Mouse (Mus musculus) kidney, embryonic 15.5 days (tissue): ENCODE measurements at regions not wholly inside any gene's neighbourhood (a gene's known extent, or its start where the extent isn't known, plus 50 kb on each side); places are given as distances from the start of the nearest gene placed in this dataset.

ENCODE experiments used
- ATAC-seq: fragments of 200-750 bp; cut with Nextera tagmentation; replicated peaks from 2 replicates; pipeline ENCODE4 v1.8.0; 2017; ENCODE audit warnings: moderate TSS enrichment; ENCODE audit not compliant: low FRiP score
- H3K27ac ChIP-seq: fragments of 300-500 bp; sonication (generic); 2 replicates; pipeline ENCODE4 v1.5.1; 2015; ENCODE audit warnings: mild to moderate bottlenecking, inconsistent platforms
- H3K27me3 ChIP-seq: fragments of 300-500 bp; sonication (generic); 2 replicates; pipeline ENCODE4 v1.6.1; 2015; ENCODE audit warnings: inconsistent platforms
- H3K36me3 ChIP-seq: fragments of 300-500 bp; sonication (generic); 2 replicates; pipeline ENCODE4 v1.6.1; 2015; ENCODE audit warnings: inconsistent platforms
- H3K4me1 ChIP-seq: fragments of 300-500 bp; sonication (generic); 2 replicates; pipeline ENCODE4 v1.6.1; 2015; ENCODE audit warnings: inconsistent platforms
- H3K4me2 ChIP-seq: fragments of 300-500 bp; sonication (generic); 2 replicates; pipeline ENCODE4 v1.6.1; 2015; ENCODE audit warnings: moderate library complexity, mild to moderate bottlenecking, inconsistent platforms
- H3K4me3 ChIP-seq: fragments of 300-500 bp; sonication (generic); replicated peaks from 2 replicates; pipeline ENCODE4 v1.5.1; 2015; ENCODE audit warnings: mild to moderate bottlenecking, inconsistent platforms
- H3K9ac ChIP-seq: fragments of 300-500 bp; sonication (generic); 2 replicates; pipeline ENCODE4 v1.6.1; 2015; ENCODE audit warnings: mild to moderate bottlenecking, inconsistent platforms
- H3K9me3 ChIP-seq: fragments of 300-500 bp; sonication (generic); replicated peaks from 2 replicates; pipeline ENCODE4 v1.6.1; 2016; ENCODE audit warnings: inconsistent platforms
- WGBS: fragments of 180-500 bp; shearing (Covaris S2); methylation state at CpG from one replicate; pipeline ENCODE4 v1.1.7; 2015; ENCODE audit warnings: mixed read lengths; 5-methylcytosine and 5-hydroxymethylcytosine counted together

DNA sequence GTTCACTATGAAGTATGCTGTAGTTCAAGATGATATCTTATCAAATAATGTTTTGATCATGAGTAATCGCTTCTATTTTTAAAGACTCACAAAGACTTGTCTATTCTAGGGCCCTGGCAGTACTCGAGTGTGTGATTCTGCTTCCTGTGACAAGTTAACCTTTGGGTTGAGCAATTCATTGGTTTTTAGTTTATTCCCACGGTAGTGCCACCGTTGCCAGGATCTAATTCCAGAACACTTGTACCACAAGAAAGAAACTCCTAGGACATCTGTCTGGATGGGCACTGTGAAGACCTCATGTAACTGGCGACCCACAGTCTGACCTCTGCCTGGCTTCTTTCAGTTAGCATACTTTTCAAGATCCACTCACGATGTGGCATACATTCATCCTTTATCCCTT, 134.7 kb upstream of the Mkln1 start:
- H3K36me3 ChIP-seq = no peaks in the 10 kb centered on the region
- 83% methylated on average over 6 of the region's 6 CpGs for WGBS
- no peaks in the 10 kb centered on the region for H3K4me1 ChIP-seq
- ATAC-seq = no peak
- no peak overlapping the region for H3K4me2 ChIP-seq
- H3K27me3 ChIP-seq = no peaks in the 10 kb centered on the region
- H3K9me3 ChIP-seq = no peaks in the 10 kb centered on the region
- no peak overlapping the region for H3K27ac ChIP-seq
- no peak overlapping the region for H3K9ac ChIP-seq
- no peak overlapping the region for H3K4me3 ChIP-seq

GRCm38 (mm10) chr6:31266441-31267040, 132.0 kb upstream of the Mkln1 start:
- no peaks in the 10 kb centered on the region for H3K9me3 ChIP-seq
- WGBS = 73% methylated on average over 17 of the region's 17 CpGs
- H3K36me3 ChIP-seq = no peaks in the 10 kb centered on the region
- no peak overlapping the region for H3K9ac ChIP-seq
- no peak for ATAC-seq
- H3K27me3 ChIP-seq = no peaks in the 10 kb centered on the region
- no peaks in the 10 kb centered on the region for H3K4me1 ChIP-seq
- no peak overlapping the region for H3K27ac ChIP-seq
- H3K4me2 ChIP-seq = no peak overlapping the region
- H3K4me3 ChIP-seq = no peak overlapping the region

DNA sequence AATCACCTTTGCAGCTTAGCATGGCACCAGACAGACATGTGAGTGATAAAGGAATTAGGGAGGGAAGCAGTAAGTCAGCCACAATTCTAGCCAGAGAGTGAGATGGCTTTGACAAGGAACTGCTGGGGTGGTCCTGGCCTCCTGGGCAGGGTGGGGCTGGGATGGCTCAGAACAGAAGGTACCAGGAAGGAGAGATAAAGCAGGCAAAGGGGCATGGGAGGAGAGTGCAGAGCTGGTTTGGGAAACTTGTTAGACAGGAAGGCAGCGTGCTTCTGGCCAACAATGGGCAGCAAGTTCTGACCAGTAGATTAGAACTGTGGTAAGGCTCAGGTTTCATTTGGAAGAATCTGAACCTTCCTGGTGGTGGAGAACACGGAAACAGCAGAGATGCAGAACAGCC, 130.5 kb upstream of the Mkln1 start:
- Histone ChIP-seq H3K9ac (no peak overlapping the region), H3K36me3 (no peaks in the 10 kb centered on the region), H3K27ac (no peak overlapping the region), H3K4me3 (no peak overlapping the region), H3K4me2 (no peak overlapping the region), H3K4me1 (no peaks in the 10 kb centered on the region), H3K9me3 (no peaks in the 10 kb centered on the region), H3K27me3 (no peaks in the 10 kb centered on the region)
- no peak for ATAC-seq
- 63% methylated on average over 2 of the region's 2 CpGs for WGBS

- no peaks in the 10 kb centered on the region for H3K27me3 ChIP-seq
- H3K9ac ChIP-seq = no peak overlapping the region
- WGBS = 39% methylated on average over 5 of the region's 5 CpGs
- H3K36me3 ChIP-seq = no peaks in the 10 kb centered on the region
- H3K4me3 ChIP-seq = no peak overlapping the region
- H3K9me3 ChIP-seq = no peaks in the 10 kb centered on the region
- no peak overlapping the region for H3K27ac ChIP-seq
- H3K4me2 ChIP-seq = no peak overlapping the region
- ATAC-seq = no peak
- H3K4me1 ChIP-seq = no peaks in the 10 kb centered on the region
Observed at GRCm38 (mm10) chr6:31273816-31274215, 124.7 kb upstream of the Mkln1 start.

DNA sequence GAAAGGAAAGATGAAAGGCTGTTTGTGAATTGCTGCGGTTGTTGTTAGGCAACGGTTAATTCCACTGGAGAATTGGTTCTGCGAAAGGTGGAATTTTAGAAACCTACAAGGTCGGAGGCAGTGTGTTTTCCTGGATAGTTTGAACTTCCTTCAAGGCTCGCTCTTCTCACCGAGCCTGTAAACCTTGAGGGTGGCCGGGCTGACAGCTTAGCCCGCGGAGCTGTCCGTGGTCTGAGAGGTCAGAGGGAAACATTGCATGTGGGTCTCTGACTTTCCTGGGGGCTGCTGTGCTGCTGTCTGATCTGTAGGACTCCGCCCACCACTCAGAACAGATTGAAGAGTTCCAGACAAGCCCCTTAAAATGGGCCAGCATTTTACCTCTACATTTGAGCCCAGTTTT, 124.3 kb upstream of the Mkln1 start:
- H3K4me2 ChIP-seq = no peak overlapping the region
- ATAC-seq = no peak
- no peak overlapping the region for H3K27ac ChIP-seq
- 17% methylated on average over 11 of the region's 11 CpGs for WGBS
- H3K4me3 ChIP-seq = no peak overlapping the region
- H3K4me1 ChIP-seq = no peaks in the 10 kb centered on the region
- no peaks in the 10 kb centered on the region for H3K27me3 ChIP-seq
- no peak overlapping the region for H3K9ac ChIP-seq
- H3K36me3 ChIP-seq = no peaks in the 10 kb centered on the region
- no peaks in the 10 kb centered on the region for H3K9me3 ChIP-seq

GRCm38 (mm10) chr6:31277792-31278191, 120.7 kb upstream of the Mkln1 start:
- no peak for ATAC-seq
- no peaks in the 10 kb centered on the region for H3K27me3 ChIP-seq
- H3K36me3 ChIP-seq = no peaks in the 10 kb centered on the region
- H3K4me1 ChIP-seq = no peaks in the 10 kb centered on the region
- H3K4me2 ChIP-seq = no peak overlapping the region
- H3K27ac ChIP-seq = no peak overlapping the region
- no peak overlapping the region for H3K4me3 ChIP-seq
- WGBS = 75% methylated on average over 9 of the region's 9 CpGs
- H3K9ac ChIP-seq = no peak overlapping the region
- H3K9me3 ChIP-seq = no peaks in the 10 kb centered on the region

- ATAC-seq = no peak
- Histone ChIP-seq H3K4me2 (no peak overlapping the region), H3K4me3 (no peak overlapping the region), H3K9me3 (no peaks in the 10 kb centered on the region), H3K4me1 (peaks cover 8% of the 10 kb centered on the region), H3K9ac (no peak overlapping the region), H3K36me3 (no peaks in the 10 kb centered on the region), H3K27me3 (no peaks in the 10 kb centered on the region), H3K27ac (no peak overlapping the region)
- 56% methylated on average over 8 of the region's 8 CpGs for WGBS
Observed at GRCm38 (mm10) chr6:31283973-31284372, 114.6 kb upstream of the Mkln1 start.

- Histone ChIP-seq H3K9ac (no peak overlapping the region), H3K9me3 (no peaks in the 10 kb centered on the region), H3K27ac (no peak overlapping the region), H3K36me3 (no peaks in the 10 kb centered on the region), H3K4me2 (no peak overlapping the region), H3K4me3 (no peak overlapping the region), H3K27me3 (no peaks in the 10 kb centered on the region), H3K4me1 (peaks cover 10% of the 10 kb centered on the region)
- ATAC-seq = no peak
- WGBS = 81% methylated on average over 10 of the region's 10 CpGs
Observed at GRCm38 (mm10) chr6:31284390-31284789, 114.1 kb upstream of the Mkln1 start.

- Histone ChIP-seq H3K36me3 (no peaks in the 10 kb centered on the region), H3K27me3 (no peaks in the 10 kb centered on the region), H3K9me3 (no peaks in the 10 kb centered on the region), H3K4me2 (no peak overlapping the region), H3K4me1 (peaks cover 10% of the 10 kb centered on the region), H3K27ac (no peak overlapping the region), H3K4me3 (no peak overlapping the region), H3K9ac (no peak overlapping the region)
- WGBS = 84% methylated on average over 19 of the region's 19 CpGs
- ATAC-seq = no peak
Observed at GRCm38 (mm10) chr6:31285064-31285463, 113.5 kb upstream of the Mkln1 start.

- no peaks in the 10 kb centered on the region for H3K27me3 ChIP-seq
- H3K36me3 ChIP-seq = no peaks in the 10 kb centered on the region
- no peak overlapping the region for H3K4me2 ChIP-seq
- H3K9me3 ChIP-seq = no peaks in the 10 kb centered on the region
- no peak for ATAC-seq
- H3K4me3 ChIP-seq = no peak overlapping the region
- 81% methylated on average over 11 of the region's 11 CpGs for WGBS
- no peak overlapping the region for H3K27ac ChIP-seq
- peaks cover 10% of the 10 kb centered on the region for H3K4me1 ChIP-seq
- no peak overlapping the region for H3K9ac ChIP-seq
Observed at GRCm38 (mm10) chr6:31285981-31286737, 112.4 kb upstream of the Mkln1 start.

DNA sequence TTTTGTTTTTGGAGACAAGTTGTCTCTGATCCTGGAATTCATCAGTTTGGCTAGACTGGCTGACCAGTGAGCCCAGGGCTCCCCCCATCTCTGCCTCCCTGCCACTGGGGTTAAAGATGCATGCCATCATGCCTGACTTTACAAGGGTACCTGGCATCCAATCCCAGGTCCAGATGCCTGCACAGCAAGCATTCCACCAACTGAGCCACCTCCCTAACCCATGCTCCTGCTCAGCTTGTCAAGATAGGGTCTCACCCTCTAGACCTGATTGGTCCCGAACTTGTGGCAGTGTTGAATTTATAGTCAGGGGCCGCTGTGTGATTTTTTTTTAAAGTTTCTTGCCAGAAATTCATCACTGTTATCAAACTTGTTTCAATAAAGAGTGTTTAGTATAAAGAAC, 111.4 kb upstream of the Mkln1 start:
- WGBS = 63% methylated on average over 2 of the region's 2 CpGs
- Histone ChIP-seq H3K4me1 (peaks cover 10% of the 10 kb centered on the region), H3K36me3 (no peaks in the 10 kb centered on the region), H3K27ac (no peak overlapping the region), H3K4me2 (no peak overlapping the region), H3K27me3 (no peaks in the 10 kb centered on the region), H3K4me3 (no peak overlapping the region), H3K9ac (no peak overlapping the region), H3K9me3 (no peaks in the 10 kb centered on the region)
- no peak for ATAC-seq

DNA sequence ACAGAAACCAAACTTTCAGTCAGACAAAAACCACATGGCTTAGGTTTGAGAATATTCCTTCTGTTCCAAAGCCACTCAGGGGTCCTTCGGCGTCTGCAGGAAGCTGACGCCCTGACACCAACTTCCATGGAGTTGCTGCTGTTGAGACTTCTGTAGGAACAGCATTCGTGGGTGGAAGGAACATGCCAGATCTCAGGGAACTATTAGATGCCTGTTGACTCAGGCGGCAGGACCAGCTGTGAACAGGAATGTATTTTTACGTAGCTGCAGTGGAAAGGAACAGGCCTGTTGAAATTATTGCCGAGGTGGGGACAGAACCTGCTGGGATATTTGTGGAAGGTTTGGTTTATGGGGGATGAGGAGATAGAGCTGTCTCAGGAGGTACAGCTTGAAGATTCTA, 110.8 kb upstream of the Mkln1 start:
- peaks cover 10% of the 10 kb centered on the region for H3K4me1 ChIP-seq
- WGBS = 52% methylated on average over 7 of the region's 7 CpGs
- H3K27ac ChIP-seq = no peak overlapping the region
- H3K9ac ChIP-seq = no peak overlapping the region
- H3K27me3 ChIP-seq = no peaks in the 10 kb centered on the region
- ATAC-seq = no peak
- H3K4me2 ChIP-seq = no peak overlapping the region
- H3K36me3 ChIP-seq = no peaks in the 10 kb centered on the region
- H3K9me3 ChIP-seq = no peaks in the 10 kb centered on the region
- H3K4me3 ChIP-seq = no peak overlapping the region
